Mouse (Mus musculus) limb, embryonic 12.5 days (tissue): ENCODE results near the gene Icam5. TPM values are rescaled to one million over a fixed set of nuclear protein-coding genes. Genes with fewer than 3 reads are reported as not detected.
"Not testable (repeated sequence)": the region's sequence is repeated elsewhere in the genome, so short reads cannot be mapped to it uniquely, and the experiment has no call there.

Experiments used
- ATAC-seq: fragments of 200-750 bp; cut with Nextera tagmentation; 2 replicates; pipeline ENCODE4 v1.8.0; 2017; ENCODE audit warnings: low read depth, moderate TSS enrichment; ENCODE audit not compliant: insufficient number of reproducible peaks, insufficient read depth, low FRiP score, low TSS enrichment
- H3K27ac ChIP-seq: fragments of 300-500 bp; sonication (generic); 2 replicates; pipeline ENCODE4 v1.5.1; 2016; ENCODE audit warnings: mild to moderate bottlenecking, moderate library complexity
- H3K27me3 ChIP-seq: fragments of 300-500 bp; sonication (generic); 2 replicates; pipeline ENCODE4 v1.6.1; 2016; ENCODE audit warnings: mild to moderate bottlenecking, moderate library complexity
- H3K36me3 ChIP-seq: fragments of 300-500 bp; sonication (generic); 2 replicates; pipeline ENCODE4 v1.6.1; 2016; ENCODE audit warnings: mild to moderate bottlenecking, moderate library complexity
- H3K4me1 ChIP-seq: fragments of 300-500 bp; sonication (generic); replicated peaks from 2 replicates; pipeline ENCODE4 v1.6.1; 2016
- H3K4me2 ChIP-seq: fragments of 300-500 bp; sonication (generic); 2 replicates; pipeline ENCODE4 v1.6.1; 2016; ENCODE audit warnings: mild to moderate bottlenecking, moderate library complexity
- H3K4me3 ChIP-seq: fragments of 300-500 bp; sonication (generic); replicated peaks from 2 replicates; pipeline ENCODE4 v1.5.1; 2016; ENCODE audit warnings: mild to moderate bottlenecking
- H3K9ac ChIP-seq: fragments of 300-500 bp; sonication (generic); replicated peaks from 2 replicates; pipeline ENCODE4 v1.6.1; 2016; ENCODE audit warnings: mild to moderate bottlenecking, moderate library complexity
- H3K9me3 ChIP-seq: fragments of 300-500 bp; sonication (generic); 2 replicates; pipeline ENCODE4 v1.6.1; 2016; ENCODE audit warnings: mild to moderate bottlenecking, moderate library complexity
- WGBS: fragments of 180-500 bp; shearing (Covaris S2); methylation state at CpG from one replicate; pipeline ENCODE4 v1.1.7; 2016; 5-methylcytosine and 5-hydroxymethylcytosine counted together
- polyA plus RNA-seq: library from polyadenylated mRNA; unstranded; fragments of >200 nt; fragmentation: Nextera tagmentation; extraction: Ambion mirVana; gene quantifications from 2 replicates; pipeline ENCODE4 v1.2.1, GENCODE M21; 2016

Gene Icam5
- polyA plus RNA-seq, 1 experiment from 2014 or later: not detected

GRCm38 (mm10) chr9:21000811-21001210 lies 31.1 kb upstream of the Icam5 start:
- ATAC-seq: no peak
- H3K36me3 ChIP-seq: peaks cover 15% of the 10 kb centered on the region
- H3K4me2 ChIP-seq: no peak overlapping the region
- no peak overlapping the region for H3K4me3 ChIP-seq
- H3K9ac ChIP-seq: no peak overlapping the region
- peaks cover 5% of the 10 kb centered on the region; the same call in 1 of the 2 replicates for H3K4me1 ChIP-seq
- no peaks in the 10 kb centered on the region for H3K9me3 ChIP-seq
- H3K27ac ChIP-seq: no peak overlapping the region
- H3K27me3 ChIP-seq: no peaks in the 10 kb centered on the region

- H3K4me3 ChIP-seq: no peak overlapping the region
- 76% methylated on average over 6 of the region's 6 CpGs for WGBS
- peaks cover 23% of the 10 kb centered on the region for H3K36me3 ChIP-seq
- no peak overlapping the region for H3K9ac ChIP-seq
- ATAC-seq: no peak
- no peaks in the 10 kb centered on the region for H3K9me3 ChIP-seq
- H3K4me2 ChIP-seq: peak overlapping the region; percentile 86; the same call in 1 of the 2 replicates
- H3K27ac ChIP-seq: no peak overlapping the region
- H3K27me3 ChIP-seq: no peaks in the 10 kb centered on the region
- peaks cover 5% of the 10 kb centered on the region; the same call in 1 of the 2 replicates for H3K4me1 ChIP-seq
Observed at GRCm38 (mm10) chr9:21001651-21002200, 30.1 kb upstream of the Icam5 start.

GRCm38 (mm10) chr9:21002270-21002626 lies 29.6 kb upstream of the Icam5 start:
- Histone ChIP-seq H3K27ac (peak overlapping the region; percentile 67; the same call in 1 of the 2 replicates), H3K4me2 (peak overlapping the region; percentile 86), H3K4me3 (peak overlapping the region; percentile 78), H3K9me3 (no peaks in the 10 kb centered on the region), H3K27me3 (no peaks in the 10 kb centered on the region), H3K9ac (peak overlapping the region; percentile 84), H3K4me1 (peaks cover 5% of the 10 kb centered on the region; the same call in 1 of the 2 replicates), H3K36me3 (peaks cover 28% of the 10 kb centered on the region)
- peak; percentile 23 for ATAC-seq
- WGBS: 10% methylated on average over 7 of the region's 7 CpGs

GRCm38 (mm10) chr9:21002627-21003551 lies 29.0 kb upstream of the Icam5 start, which contains the start of gene Mrpl4:
Gene Mrpl4, plus strand, starts transcription at chr9:21002738.
- Histone ChIP-seq H3K9me3 (no peaks in the 10 kb centered on the region), H3K4me3 (peak within 1 kb of the TSS; percentile 78), H3K9ac (peak within 1 kb of the TSS; percentile 84), H3K27ac (peak within 1 kb of the TSS; percentile 67), H3K27me3 (no peaks in the 10 kb centered on the region), H3K4me1 (peaks cover 5% of the 10 kb centered on the region; the same call in 1 of the 2 replicates), H3K36me3 (peaks cover 34% of the 10 kb centered on the region), H3K4me2 (peak within 1 kb of the TSS; percentile 86)
- WGBS: under 1% methylated on average over 72 of the region's 72 CpGs
- peak; percentile 67 for ATAC-seq

GRCm38 (mm10) chr9:21007313-21007952 lies 24.4 kb upstream of the Icam5 start:
- Histone ChIP-seq H3K9ac (no peak overlapping the region), H3K27me3 (0 out of 2 replicates have a peak, but pooled peaks cover 10% of the 10 kb centered on the region), H3K27ac (no peak overlapping the region), H3K4me1 (peaks cover 5% of the 10 kb centered on the region; the same call in 1 of the 2 replicates), H3K9me3 (no peaks in the 10 kb centered on the region), H3K36me3 (peaks cover 54% of the 10 kb centered on the region), H3K4me3 (no peak overlapping the region), H3K4me2 (no peak overlapping the region)
- ATAC-seq: no peak
- 94% methylated on average over 10 of the region's 10 CpGs for WGBS

GRCm38 (mm10) chr9:21008007-21008406 lies 23.9 kb upstream of the Icam5 start:
- Histone ChIP-seq H3K4me3 (no peak overlapping the region), H3K9me3 (no peaks in the 10 kb centered on the region), H3K27me3 (peaks cover 12% of the 10 kb centered on the region; the same call in 1 of the 2 replicates), H3K9ac (no peak overlapping the region), H3K27ac (no peak overlapping the region), H3K4me1 (peaks cover 5% of the 10 kb centered on the region; the same call in 1 of the 2 replicates), H3K4me2 (no peak overlapping the region), H3K36me3 (peaks cover 54% of the 10 kb centered on the region)
- WGBS: 82% methylated on average over 7 of the region's 7 CpGs
- no peak for ATAC-seq

- Histone ChIP-seq H3K9me3 (no peaks in the 10 kb centered on the region), H3K9ac (no peak overlapping the region), H3K27me3 (peaks cover 29% of the 10 kb centered on the region), H3K27ac (no peak overlapping the region), H3K4me1 (peaks cover 4% of the 10 kb centered on the region), H3K4me2 (no peak overlapping the region), H3K4me3 (no peak overlapping the region), H3K36me3 (peaks cover 43% of the 10 kb centered on the region)
- WGBS: 67% methylated on average over 2 of the region's 2 CpGs
- no peak for ATAC-seq
Observed at GRCm38 (mm10) chr9:21010362-21010761, 21.5 kb upstream of the Icam5 start.

- H3K9ac ChIP-seq, ATAC-seq, H3K4me2 ChIP-seq, H3K9me3 ChIP-seq, H3K4me3 ChIP-seq, H3K27ac ChIP-seq: not testable (repeated sequence)
- Histone ChIP-seq H3K27me3 (peaks cover 36% of the 10 kb centered on the region), H3K36me3 (peaks cover 36% of the 10 kb centered on the region), H3K4me1 (peaks cover 11% of the 10 kb centered on the region)
- WGBS: 72% methylated on average over 9 of the region's 9 CpGs
Observed at GRCm38 (mm10) chr9:21010939-21011541, 20.8 kb upstream of the Icam5 start.

GRCm38 (mm10) chr9:21011846-21012312 lies 20.0 kb upstream of the Icam5 start:
- no peak for ATAC-seq
- Histone ChIP-seq H3K9me3 (no peaks in the 10 kb centered on the region), H3K36me3 (peaks cover 29% of the 10 kb centered on the region), H3K9ac (no peak overlapping the region), H3K4me3 (no peak overlapping the region), H3K27ac (no peak overlapping the region), H3K4me1 (peaks cover 11% of the 10 kb centered on the region), H3K4me2 (no peak overlapping the region), H3K27me3 (peaks cover 44% of the 10 kb centered on the region)
- WGBS: 63% methylated on average over 5 of the region's 5 CpGs

GRCm38 (mm10) chr9:21012368-21012767 lies 19.5 kb upstream of the Icam5 start:
- Histone ChIP-seq H3K4me2 (no peak overlapping the region), H3K9me3 (no peaks in the 10 kb centered on the region), H3K36me3 (peaks cover 24% of the 10 kb centered on the region), H3K4me3 (no peak overlapping the region), H3K27ac (no peak overlapping the region), H3K4me1 (peaks cover 11% of the 10 kb centered on the region), H3K9ac (no peak overlapping the region), H3K27me3 (peaks cover 49% of the 10 kb centered on the region)
- 34% methylated on average over 1 of the region's 1 CpGs for WGBS
- ATAC-seq: no peak
